ENCODE assay signal across 10 mouse cellular contexts in genomic region chr17:36042055-36042454, GRCm38 (mm10). TPM values are rescaled to one million over a fixed set of nuclear protein-coding genes. Genes with fewer than 3 reads are reported as not detected.
DNase-seq lines count a peak whose midpoint lies in the region; ATAC-seq and TF ChIP-seq lines count a peak whose summit lies in the region.
"Not testable (repeated sequence)": the region's sequence is repeated elsewhere in the genome, so short reads cannot be mapped to it uniquely, and the experiment has no call there.
"Had no signal": no experiment of that assay in that cellular context is flagged by ENCODE, and none has a peak within 500 bp of the region (broad histone marks: within the 10 kb centered on the region; RNA-seq: fewer than 3 reads in every experiment).

No protein-coding gene starts in this region.

- H3K4me2 ChIP-seq in forebrain, embryonic 11.5 days (ENCODE audit: low read depth, low read length, severe bottlenecking), result peak overlapping the region; percentile 54
- peak overlapping the region; percentile 74 for H3K4me2 ChIP-seq in heart, embryonic 14.5 days (ENCODE audit: low read length)
- H3K4me2 ChIP-seq in intestine, postnatal 0 days (replicated peaks; ENCODE audit: low read depth), result peak overlapping the region; percentile 82
- peak overlapping the region; percentile 85 for H3K4me2 ChIP-seq in liver, embryonic 11.5 days

- peak overlapping the region; percentile 14 for H3K4me3 ChIP-seq in C2C12 (ENCODE audit: insufficient read depth, poor library complexity, severe bottlenecking)
- H3K4me3 ChIP-seq in forebrain, embryonic 11.5 days (ENCODE audit: low read depth, low read length), result peak overlapping the region; percentile 24
- H3K4me3 ChIP-seq in heart, embryonic 14.5 days (ENCODE audit: control insufficient read depth in 1 of 2, insufficient read depth in 1 of 2, low read depth in 1 of 2, low read length in 2 of 2), result peak overlapping the region; percentile 41 to 58
- H3K4me3 ChIP-seq in intestine, postnatal 0 days (ENCODE audit: low read depth, low read length), result peak overlapping the region; percentile 42
- peak overlapping the region; percentile 51 for H3K4me3 ChIP-seq in liver, embryonic 11.5 days (ENCODE audit: low read depth, low read length)

- 1% methylated on average over 19 of the region's 19 CpGs for WGBS in forebrain, embryonic 11.5 days
- WGBS in heart, embryonic 14.5 days, result 0% methylated on average over 19 of the region's 19 CpGs
- 1% methylated on average over 19 of the region's 19 CpGs for WGBS in intestine, postnatal 0 days
- 2% methylated on average over 17 of the region's 19 CpGs for WGBS in liver, embryonic 11.5 days

- H3K9me3 ChIP-seq in forebrain, embryonic 11.5 days (ENCODE audit: control insufficient read depth, low read length); heart, embryonic 14.5 days (ENCODE audit: control insufficient read depth, low read length); intestine, postnatal 0 days (ENCODE audit: control insufficient read depth); liver, embryonic 11.5 days (ENCODE audit: control insufficient read depth, low read length): not testable (repeated sequence)

- peak; percentile 33; the same call in 1 of the 2 replicates for ATAC-seq in forebrain, embryonic 11.5 days (replicated peaks; ENCODE audit: low FRiP score)
- ATAC-seq in heart, embryonic 14.5 days (ENCODE audit: insufficient number of reproducible peaks, insufficient read depth, low FRiP score, low read depth), result peak; percentile 58
- ATAC-seq in intestine, postnatal 0 days, result peak; percentile 69
- ATAC-seq in liver, embryonic 11.5 days (replicated peaks; ENCODE audit: low FRiP score), result peak; percentile 53
- ATAC-seq in megakaryocyte-erythroid progenitor cell, adult 5-6 weeks (replicated peaks; ENCODE audit: low FRiP score, low TSS enrichment, poor library complexity, severe bottlenecking), result peak; percentile 58

- H3K27ac ChIP-seq in forebrain, embryonic 11.5 days (ENCODE audit: low read depth, low read length); heart, embryonic 14.5 days (replicated peaks in 1 of 2; ENCODE audit: control insufficient read depth in 1 of 2, insufficient read depth in 1 of 2, low read depth in 2 of 2, low read length in 2 of 2); intestine, postnatal 0 days (ENCODE audit: low read depth, low read length); liver, embryonic 11.5 days (ENCODE audit: low read depth, low read length): not testable (repeated sequence)

- H3K36me3 ChIP-seq in C2C12 (ENCODE audit: control insufficient read depth, insufficient read depth); forebrain, embryonic 11.5 days (ENCODE audit: control insufficient read depth, insufficient read depth, low read length); heart, embryonic 14.5 days (ENCODE audit: control insufficient read depth, insufficient read depth, low read length); intestine, postnatal 0 days (ENCODE audit: control insufficient read depth, insufficient read depth); liver, embryonic 11.5 days (ENCODE audit: control insufficient read depth, insufficient read depth, low read length): not testable (repeated sequence)

- H3ac ChIP-seq in C2C12 (ENCODE audit: control insufficient read depth, insufficient read length, low read depth), result peak overlapping the region; percentile 40

- not testable (repeated sequence) for TF ChIP-seq CTCF in C2C12 (IDR thresholded peaks at IDR 0.05; ENCODE audit: control insufficient read depth, insufficient read depth, insufficient read length); intestine, postnatal 0 days (IDR thresholded peaks at IDR 0.05; ENCODE audit: low read depth)

- not testable (repeated sequence) for H3K79me3 ChIP-seq in C2C12 (ENCODE audit: low read depth)

- peak overlapping the region; percentile 39 for H3K9ac ChIP-seq in forebrain, embryonic 11.5 days (ENCODE audit: low read length)
- H3K9ac ChIP-seq in heart, embryonic 14.5 days (ENCODE audit: low read length), result peak overlapping the region; percentile 68
- H3K9ac ChIP-seq in intestine, postnatal 0 days (ENCODE audit: low read depth, low read length), result peak overlapping the region; percentile 17; the same call in 1 of the 2 replicates
- H3K9ac ChIP-seq in liver, embryonic 11.5 days (ENCODE audit: low read depth, low read length), result peak overlapping the region; percentile 46; the same call in 1 of the 2 replicates

- H3K27me3 ChIP-seq in C2C12 (ENCODE audit: control insufficient read depth, insufficient read depth, insufficient read length); forebrain, embryonic 11.5 days (ENCODE audit: control insufficient read depth, insufficient read depth, low read length); heart, embryonic 14.5 days (ENCODE audit: control insufficient read depth, insufficient read depth, low read length); intestine, postnatal 0 days (replicated peaks; ENCODE audit: control insufficient read depth, insufficient read depth, low read length); liver, embryonic 11.5 days (replicated peaks; ENCODE audit: control insufficient read depth, insufficient read depth, low read length): not testable (repeated sequence)

- not testable (repeated sequence) for H3K79me2 ChIP-seq in C2C12 (ENCODE audit: control insufficient read depth, insufficient read depth)

- not testable (repeated sequence) for H3K4me1 ChIP-seq in forebrain, embryonic 11.5 days (replicated peaks; ENCODE audit: control insufficient read depth, insufficient read depth, low read length); heart, embryonic 14.5 days (ENCODE audit: control insufficient read depth in 2 of 2, insufficient read depth in 2 of 2, low read length in 2 of 2); intestine, postnatal 0 days (replicated peaks; ENCODE audit: control insufficient read depth, insufficient read depth, low read length); liver, embryonic 11.5 days (replicated peaks; ENCODE audit: control insufficient read depth, insufficient read depth, low read length)

- peak; percentile 31 for DNase-seq in cerebellum, adult 9-10 months
- not testable (repeated sequence) for DNase-seq in forebrain, embryonic 11.5 days (ENCODE audit: low spot score); liver, embryonic 11.5 days (ENCODE audit: low spot score)
- DNase-seq in retina, postnatal 1 day, result peak; percentile 3

RNA-seq across cellular contexts. Expression of gene H2-T22, which starts 0.5 kb away (rescaled TPM):
- polyA plus RNA-seq in C2C12 (2012; fragmentation: generic; extraction: Trizol), result 21.7 TPM
- 7.6 and 8.3 TPM in 2 replicates for polyA plus RNA-seq in forebrain, embryonic 11.5 days (2014; fragmentation: Nextera tagmentation; extraction: Ambion mirVana)
- polyA plus RNA-seq in heart, embryonic 14.5 days (2014; fragmentation: Nextera tagmentation; extraction: Ambion mirVana), result 7.4 and 8.7 TPM in 2 replicates
- polyA plus RNA-seq in intestine, postnatal 0 days (2015; fragmentation: Nextera tagmentation; extraction: Ambion mirVana), result 19.5 and 21.2 TPM in 2 replicates
- 9.5 and 10.2 TPM in 2 replicates for polyA plus RNA-seq in liver, embryonic 11.5 days (2014; fragmentation: Nextera tagmentation; extraction: Ambion mirVana)
- 17.1 and 25.6 TPM in 2 replicates for total RNA-seq in megakaryocyte-erythroid progenitor cell, adult 5-6 weeks (2014; fragmentation: Nextera tagmentation)
- 30.1 and 31.5 TPM in 2 replicates for total RNA-seq in megakaryocyte-erythroid progenitor cell, adult 5-6 weeks (2017)

RNA-seq across cellular contexts. Expression of gene Gm6034, which starts 0.7 kb away (rescaled TPM):
- polyA plus RNA-seq in C2C12 (2012; fragmentation: generic; extraction: Trizol), result not detected
- not detected in 2 replicates for polyA plus RNA-seq in forebrain, embryonic 11.5 days (2014; fragmentation: Nextera tagmentation; extraction: Ambion mirVana)
- polyA plus RNA-seq in heart, embryonic 14.5 days (2014; fragmentation: Nextera tagmentation; extraction: Ambion mirVana), result not detected in 2 replicates
- 2.8 and 3.1 TPM in 2 replicates for polyA plus RNA-seq in intestine, postnatal 0 days (2015; fragmentation: Nextera tagmentation; extraction: Ambion mirVana)
- not detected in 2 replicates for polyA plus RNA-seq in liver, embryonic 11.5 days (2014; fragmentation: Nextera tagmentation; extraction: Ambion mirVana)
- total RNA-seq in megakaryocyte-erythroid progenitor cell, adult 5-6 weeks (2014; fragmentation: Nextera tagmentation), result 0.52 TPM in 1 of 2 replicates, not detected in the other
- not detected in 2 replicates for total RNA-seq in megakaryocyte-erythroid progenitor cell, adult 5-6 weeks (2017)
- total RNA-seq: gastrocnemius, adult 18-20 months; left cerebral cortex, postnatal 14 days had no signal

RNA-seq across cellular contexts. Expression of gene H2-T23, which starts 9.4 kb away (rescaled TPM):
- 7.0 TPM for polyA plus RNA-seq in C2C12 (2012; fragmentation: generic; extraction: Trizol)
- polyA plus RNA-seq in forebrain, embryonic 11.5 days (2014; fragmentation: Nextera tagmentation; extraction: Ambion mirVana), result 3.1 and 3.4 TPM in 2 replicates
- 4.2 and 4.4 TPM in 2 replicates for polyA plus RNA-seq in heart, embryonic 14.5 days (2014; fragmentation: Nextera tagmentation; extraction: Ambion mirVana)
- polyA plus RNA-seq in intestine, postnatal 0 days (2015; fragmentation: Nextera tagmentation; extraction: Ambion mirVana), result 68.3 and 71.7 TPM in 2 replicates
- polyA plus RNA-seq in liver, embryonic 11.5 days (2014; fragmentation: Nextera tagmentation; extraction: Ambion mirVana), result 15.9 and 16.1 TPM in 2 replicates
- total RNA-seq in megakaryocyte-erythroid progenitor cell, adult 5-6 weeks (2014; fragmentation: Nextera tagmentation), result 55.6 and 98.1 TPM in 2 replicates
- 84.5 and 111 TPM in 2 replicates for total RNA-seq in megakaryocyte-erythroid progenitor cell, adult 5-6 weeks (2017)

RNA-seq across cellular contexts. Expression of gene Gm11127, which starts 16.1 kb away (rescaled TPM):
- polyA plus RNA-seq in C2C12 (2012; fragmentation: generic; extraction: Trizol), result 0.18 TPM
- polyA plus RNA-seq in forebrain, embryonic 11.5 days (2014; fragmentation: Nextera tagmentation; extraction: Ambion mirVana), result not detected in 2 replicates
- not detected in 2 replicates for polyA plus RNA-seq in heart, embryonic 14.5 days (2014; fragmentation: Nextera tagmentation; extraction: Ambion mirVana)
- polyA plus RNA-seq in intestine, postnatal 0 days (2015; fragmentation: Nextera tagmentation; extraction: Ambion mirVana), result 84.2 and 86.5 TPM in 2 replicates
- not detected in 2 replicates for polyA plus RNA-seq in liver, embryonic 11.5 days (2014; fragmentation: Nextera tagmentation; extraction: Ambion mirVana)
- total RNA-seq in megakaryocyte-erythroid progenitor cell, adult 5-6 weeks (2014; fragmentation: Nextera tagmentation), result not detected in 2 replicates
- not detected in 2 replicates for total RNA-seq in megakaryocyte-erythroid progenitor cell, adult 5-6 weeks (2017)

RNA-seq across cellular contexts. Expression of gene H2-T24, which starts 21.7 kb away (rescaled TPM):
- 0.16 TPM for polyA plus RNA-seq in C2C12 (2012; fragmentation: generic; extraction: Trizol)
- 3.5 and 4.3 TPM in 2 replicates for polyA plus RNA-seq in forebrain, embryonic 11.5 days (2014; fragmentation: Nextera tagmentation; extraction: Ambion mirVana)
- 2.6 and 2.7 TPM in 2 replicates for polyA plus RNA-seq in heart, embryonic 14.5 days (2014; fragmentation: Nextera tagmentation; extraction: Ambion mirVana)
- 1.4 and 1.5 TPM in 2 replicates for polyA plus RNA-seq in intestine, postnatal 0 days (2015; fragmentation: Nextera tagmentation; extraction: Ambion mirVana)
- polyA plus RNA-seq in liver, embryonic 11.5 days (2014; fragmentation: Nextera tagmentation; extraction: Ambion mirVana), result 3.1 and 3.5 TPM in 2 replicates
- 6.8 and 10.1 TPM in 2 replicates for total RNA-seq in megakaryocyte-erythroid progenitor cell, adult 5-6 weeks (2014; fragmentation: Nextera tagmentation)
- total RNA-seq in megakaryocyte-erythroid progenitor cell, adult 5-6 weeks (2017), result 25.5 and 35.1 TPM in 2 replicates

Comparison
In these comparisons a context has a peak if more than half of its experiments do, and no peak if none do; other contexts are left out.
1. H3K9ac ChIP-seq: peak in every context shown above with its lines; median percentile 68 in heart, embryonic 14.5 days; 46 in liver, embryonic 11.5 days; 39 in forebrain, embryonic 11.5 days; 17 in intestine, postnatal 0 days.